Mouse (Mus musculus) embryo, embryonic 10.5 days (tissue): ENCODE measurements around the gene Arhgef28.

Experiments
- DNase-seq: peaks from one replicate; pipeline ENCODE4 v3.0.0-alpha.2; 2015; ENCODE audit warnings: low spot score

Gene Arhgef28

GRCm38 (mm10) chr13:97966077-97966476 is 240.2 kb downstream of the Arhgef28 start:
- DNase-seq = no peak

- DNase-seq = peak; percentile 44
These were observed 241.3 kb downstream of the Arhgef28 start for GRCm38 (mm10) chr13:97964892-97965424.

GRCm38 (mm10) chr13:97960142-97960541 is 246.1 kb downstream of the Arhgef28 start:
- no peak for DNase-seq

- DNase-seq = peak; percentile 36
These were observed 246.8 kb downstream of the Arhgef28 start for GRCm38 (mm10) chr13:97959394-97959888.

- no peak for DNase-seq
These were observed 250.5 kb downstream of the Arhgef28 start for GRCm38 (mm10) chr13:97955759-97956158.

GRCm38 (mm10) chr13:97954956-97955496 is 251.2 kb downstream of the Arhgef28 start:
- no peak for DNase-seq

- DNase-seq = no peak
These were observed 252.2 kb downstream of the Arhgef28 start for GRCm38 (mm10) chr13:97954051-97954450.

- DNase-seq = no peak
These were observed 252.7 kb downstream of the Arhgef28 start for GRCm38 (mm10) chr13:97953526-97953925.

- DNase-seq = no peak
These were observed 257.4 kb downstream of the Arhgef28 start for GRCm38 (mm10) chr13:97948856-97949255.

- no peak for DNase-seq
These were observed 258.6 kb downstream of the Arhgef28 start for GRCm38 (mm10) chr13:97947598-97947997.

GRCm38 (mm10) chr13:97946422-97946821 is 259.8 kb downstream of the Arhgef28 start:
- no peak for DNase-seq

GRCm38 (mm10) chr13:97941909-97942680 is 264.1 kb downstream of the Arhgef28 start:
- DNase-seq = no peak

- DNase-seq = no peak
These were observed 265.1 kb downstream of the Arhgef28 start for GRCm38 (mm10) chr13:97941099-97941498.

GRCm38 (mm10) chr13:97939433-97940160 is 266.6 kb downstream of the Arhgef28 start:
- DNase-seq = peak; percentile 55

GRCm38 (mm10) chr13:97938596-97939297 is 267.5 kb downstream of the Arhgef28 start:
- peak; percentile 95 for DNase-seq

- peak; percentile 86 for DNase-seq
These were observed 268.3 kb downstream of the Arhgef28 start for GRCm38 (mm10) chr13:97937919-97938318.

- peak; percentile 73 for DNase-seq
These were observed 278.1 kb downstream of the Arhgef28 start for GRCm38 (mm10) chr13:97928135-97928497.

- peak; percentile 66 for DNase-seq
These were observed 278.7 kb downstream of the Arhgef28 start for GRCm38 (mm10) chr13:97927376-97928134.

GRCm38 (mm10) chr13:97926371-97926770 is 279.9 kb downstream of the Arhgef28 start:
- no peak for DNase-seq

GRCm38 (mm10) chr13:97923009-97923408 is 283.2 kb downstream of the Arhgef28 start:
- no peak for DNase-seq

- DNase-seq = no peak
These were observed 286.6 kb downstream of the Arhgef28 start for GRCm38 (mm10) chr13:97919590-97919989.
